Mouse (Mus musculus): ENCODE data around the gene Atad3a. TPM values are rescaled to one million over a fixed set of nuclear protein-coding genes. Genes with fewer than 3 reads are reported as not detected.

Atad3a gene
- polyA plus RNA-seq, 1 experiment from 2014 or later = 90.0 TPM

DNA sequence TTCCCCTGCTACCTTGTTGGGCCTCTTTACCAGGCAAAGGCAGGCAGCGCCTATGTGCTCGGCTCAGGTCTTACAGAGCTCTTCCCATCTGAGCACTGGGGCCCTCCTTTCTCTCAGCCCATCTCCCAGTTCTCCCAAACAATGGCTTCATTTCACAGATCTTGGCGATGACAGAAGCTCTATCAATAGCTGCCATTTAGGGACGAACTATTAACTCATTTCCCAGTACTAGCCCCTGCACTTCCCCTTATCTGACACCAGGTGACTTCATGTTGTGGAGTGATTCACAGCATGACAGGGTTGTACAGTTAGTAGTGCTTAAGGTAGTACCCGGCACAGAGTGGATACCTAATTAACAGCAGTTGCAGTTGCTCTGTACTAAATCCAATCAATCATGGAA is 24.9 kb upstream of the Atad3a start, which contains the start of gene Tmem88b:
TSS of gene Tmem88b (minus strand) at position 56 of the 400 bp plus-strand sequence.
- Histone ChIP-seq H3K4me3 (peak within 1 kb of the TSS; percentile 60), H3K4me2 (peak within 1 kb of the TSS; percentile 89), H3K36me3 (no peaks in the 10 kb centered on the region), H3K4me1 (peaks cover 9% of the 10 kb centered on the region), H3K27me3 (no peaks in the 10 kb centered on the region), H3K9me3 (no peaks in the 10 kb centered on the region), H3K27ac (no peak within 1 kb of the TSS), H3K9ac (0 out of 2 replicates have a peak within 1 kb of the TSS, but pooled peaks have one; percentile 66)
- ATAC-seq (ENCODE audit: borderline replicate concordance, extremely low read depth, low FRiP score, low TSS enrichment) = no peak
- 63% methylated on average over 5 of the region's 5 CpGs for WGBS

DNA sequence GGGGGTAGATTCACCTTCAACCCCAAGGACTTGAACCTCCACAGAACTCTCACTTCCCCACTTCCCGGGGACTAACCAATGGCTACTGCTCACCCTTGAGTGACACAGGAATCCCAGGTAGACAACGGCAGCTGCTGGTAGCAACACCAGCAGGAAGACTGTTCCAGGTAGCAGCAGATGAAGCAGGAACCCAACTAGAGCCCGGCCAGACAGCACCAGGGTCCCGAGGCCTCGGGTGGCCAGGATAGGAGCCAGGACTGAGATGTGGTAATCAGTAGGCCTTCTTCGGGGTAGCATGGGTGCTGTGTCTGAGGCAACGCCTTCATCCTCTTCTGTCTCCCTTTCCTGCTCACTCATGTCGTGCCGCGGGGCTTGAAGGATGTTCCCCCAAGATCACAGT is 24.4 kb upstream of the Atad3a start:
- no peak for ATAC-seq (ENCODE audit: borderline replicate concordance, extremely low read depth, low FRiP score, low TSS enrichment)
- 78% methylated on average over 10 of the region's 10 CpGs for WGBS
- Histone ChIP-seq H3K9ac (no peak overlapping the region), H3K4me2 (no peak overlapping the region), H3K4me1 (peaks cover 11% of the 10 kb centered on the region), H3K9me3 (no peaks in the 10 kb centered on the region), H3K36me3 (no peaks in the 10 kb centered on the region), H3K27me3 (no peaks in the 10 kb centered on the region), H3K27ac (no peak overlapping the region), H3K4me3 (no peak overlapping the region)

DNA sequence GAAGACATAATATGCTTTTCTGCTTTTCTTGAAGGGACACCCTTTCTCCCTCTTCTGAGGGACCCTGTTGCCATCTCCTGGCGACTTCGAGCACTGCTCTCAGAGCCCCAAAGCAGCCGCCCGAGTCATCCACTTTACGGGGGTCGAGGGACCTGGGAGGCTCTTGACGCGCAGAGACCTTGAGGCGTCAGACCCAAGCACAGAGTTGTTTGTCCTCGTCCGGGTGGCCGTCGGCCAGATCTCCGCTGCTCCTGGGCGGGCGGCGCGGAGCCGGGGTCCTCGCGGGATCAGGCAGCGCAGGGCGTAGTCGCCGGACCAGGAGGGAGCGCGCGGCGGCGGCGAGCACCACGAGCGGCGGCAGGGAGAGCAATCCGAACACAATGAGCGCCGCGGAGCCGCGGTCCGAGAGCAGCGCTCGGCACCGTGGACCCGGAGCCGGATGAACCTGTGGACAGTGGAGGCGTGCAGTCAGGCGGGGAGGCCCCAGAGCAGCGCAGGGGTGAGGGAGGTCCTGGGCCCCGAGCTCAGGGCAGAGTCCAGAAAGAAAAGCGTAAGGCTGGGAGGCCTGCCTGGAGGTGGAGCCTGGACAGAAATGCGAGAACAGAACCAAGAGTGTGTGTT is 23.3 kb upstream of the Atad3a start:
- no peaks in the 10 kb centered on the region for H3K36me3 ChIP-seq
- H3K27me3 ChIP-seq = no peaks in the 10 kb centered on the region
- peak overlapping the region; percentile 66 for H3K9ac ChIP-seq
- peaks cover 11% of the 10 kb centered on the region for H3K4me1 ChIP-seq
- H3K27ac ChIP-seq = peak overlapping the region; percentile 51
- H3K4me2 ChIP-seq = peak overlapping the region; percentile 89
- H3K9me3 ChIP-seq = no peaks in the 10 kb centered on the region
- H3K4me3 ChIP-seq = peak overlapping the region; percentile 60
- peak; percentile 87 for ATAC-seq (ENCODE audit: borderline replicate concordance, extremely low read depth, low FRiP score, low TSS enrichment)
- WGBS = under 1% methylated on average over 52 of the region's 52 CpGs

DNA sequence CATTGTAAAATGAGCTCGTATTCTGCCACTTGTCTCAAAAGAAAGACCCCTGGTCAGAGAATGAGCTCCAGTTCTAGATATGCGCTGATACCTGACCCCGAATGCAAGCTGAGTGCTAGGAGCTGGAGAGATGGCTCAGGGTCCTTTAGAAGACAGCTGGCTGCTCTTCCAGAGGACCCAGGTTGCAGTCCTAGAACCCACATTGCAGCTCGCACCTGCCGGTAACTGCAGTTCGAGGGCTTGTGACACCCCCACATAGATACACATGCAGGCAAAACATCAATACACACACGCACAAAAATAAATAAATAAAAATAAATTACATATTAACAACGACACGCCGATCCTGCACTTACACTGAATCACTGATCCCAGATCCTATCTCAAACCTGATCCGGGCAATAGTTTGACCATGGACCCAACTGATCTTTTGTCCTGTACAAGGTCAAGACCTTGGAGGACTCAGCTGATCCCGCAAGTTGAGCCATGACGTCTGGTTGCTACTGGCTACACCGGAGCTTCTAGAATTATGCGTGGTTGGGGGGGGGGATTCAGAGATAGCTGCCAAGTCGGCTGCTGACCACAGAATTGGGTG is 22.7 kb upstream of the Atad3a start:
- no peak overlapping the region; the same call in 1 of the 2 replicates for H3K9ac ChIP-seq
- ATAC-seq (ENCODE audit: borderline replicate concordance, extremely low read depth, low FRiP score, low TSS enrichment) = no peak

DNA sequence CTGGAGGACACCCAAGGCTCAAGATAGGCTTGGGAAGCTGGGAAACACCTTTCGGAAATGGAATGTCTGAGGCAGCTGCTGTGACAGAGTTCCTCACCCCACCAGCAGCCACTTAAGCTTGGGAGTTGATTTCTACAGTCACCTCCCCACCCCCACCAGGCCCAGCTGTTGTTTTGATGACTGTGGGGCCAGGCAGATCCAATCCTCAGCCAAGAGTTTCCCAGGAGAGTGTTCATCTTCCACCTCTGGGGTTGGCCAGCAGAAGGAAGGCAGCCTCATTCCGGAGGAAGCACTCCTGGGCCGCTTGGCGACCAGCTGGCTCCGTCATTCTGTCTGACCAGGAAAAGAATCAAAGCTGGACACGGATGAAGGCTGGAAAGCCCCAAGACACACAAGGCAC is 20.0 kb upstream of the Atad3a start:
- H3K36me3 ChIP-seq = no peaks in the 10 kb centered on the region
- WGBS = 15% methylated on average over 6 of the region's 6 CpGs
- ATAC-seq (ENCODE audit: borderline replicate concordance, extremely low read depth, low FRiP score, low TSS enrichment) = no peak
- no peaks in the 10 kb centered on the region for H3K27me3 ChIP-seq
- H3K4me3 ChIP-seq = no peak overlapping the region
- H3K9ac ChIP-seq = no peak overlapping the region
- H3K4me1 ChIP-seq = peaks cover 28% of the 10 kb centered on the region
- H3K4me2 ChIP-seq = no peak overlapping the region
- peak overlapping the region; percentile 16; the same call in 1 of the 2 replicates for H3K27ac ChIP-seq
- H3K9me3 ChIP-seq = no peaks in the 10 kb centered on the region

More for the DNA sequence above, 22.7 kb upstream of the Atad3a start:
- peak overlapping the region; percentile 60 for H3K4me3 ChIP-seq
- H3K4me2 ChIP-seq = peak overlapping the region; percentile 89
- no peaks in the 10 kb centered on the region for H3K27me3 ChIP-seq
- no peaks in the 10 kb centered on the region for H3K36me3 ChIP-seq
- no peaks in the 10 kb centered on the region for H3K9me3 ChIP-seq
- WGBS = 33% methylated on average over 16 of the region's 16 CpGs
- peak overlapping the region; percentile 51; the same call in 1 of the 2 replicates for H3K27ac ChIP-seq
- peaks cover 11% of the 10 kb centered on the region for H3K4me1 ChIP-seq

DNA sequence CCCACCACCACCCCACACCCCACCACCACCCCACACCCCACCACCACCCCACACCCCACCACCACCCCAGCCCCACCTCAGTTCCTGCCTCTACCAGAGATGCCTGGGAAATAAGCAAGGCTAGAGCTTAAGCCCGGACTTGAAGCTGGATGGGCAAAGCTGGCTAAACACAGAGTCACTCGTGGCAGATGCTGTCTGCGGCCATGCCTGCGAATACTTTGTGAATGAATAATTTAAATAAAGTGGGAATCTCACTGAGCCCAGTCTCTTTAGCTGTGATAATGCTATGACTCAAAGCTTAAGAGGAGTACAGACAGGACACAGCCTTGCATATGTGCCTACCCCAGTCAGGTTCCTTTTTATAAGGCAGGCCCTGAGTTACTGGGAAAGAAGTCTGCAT is 18.6 kb upstream of the Atad3a start:
- Histone ChIP-seq H3K27me3 (no peaks in the 10 kb centered on the region), H3K4me1 (peaks cover 40% of the 10 kb centered on the region), H3K4me3 (no peak overlapping the region), H3K27ac (no peak overlapping the region), H3K9ac (no peak overlapping the region), H3K9me3 (no peaks in the 10 kb centered on the region), H3K36me3 (no peaks in the 10 kb centered on the region), H3K4me2 (no peak overlapping the region)
- no peak for ATAC-seq (ENCODE audit: borderline replicate concordance, extremely low read depth, low FRiP score, low TSS enrichment)
- WGBS = 77% methylated on average over 4 of the region's 4 CpGs

DNA sequence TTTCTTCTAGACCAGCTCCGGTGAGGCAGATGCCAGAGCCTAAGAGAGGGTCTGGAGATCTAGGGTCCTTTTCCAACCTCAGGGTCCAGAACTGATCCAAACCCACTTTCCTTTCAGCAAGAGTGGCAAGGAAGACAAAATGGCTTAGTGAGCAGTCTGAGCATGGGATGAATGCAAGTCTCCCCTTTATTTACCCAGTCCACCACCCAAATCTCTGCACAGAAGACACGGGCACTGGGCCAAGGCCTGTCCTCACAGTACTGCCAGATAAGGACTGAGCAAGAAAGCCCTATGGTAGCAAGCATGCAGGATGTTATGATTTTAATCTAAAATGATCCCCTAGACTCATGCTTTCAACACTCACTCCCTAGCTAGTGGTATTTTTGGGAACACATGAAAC is 16.9 kb upstream of the Atad3a start:
- Histone ChIP-seq H3K4me3 (no peak overlapping the region), H3K4me2 (no peak overlapping the region), H3K27ac (0 out of 2 replicates have a peak overlapping the region, but pooled peaks have one; percentile 20), H3K4me1 (peaks cover 48% of the 10 kb centered on the region), H3K9ac (no peak overlapping the region), H3K27me3 (peaks cover 16% of the 10 kb centered on the region), H3K36me3 (no peaks in the 10 kb centered on the region), H3K9me3 (no peaks in the 10 kb centered on the region)
- no peak for ATAC-seq (ENCODE audit: borderline replicate concordance, extremely low read depth, low FRiP score, low TSS enrichment)
- 57% methylated on average over 2 of the region's 2 CpGs for WGBS

DNA sequence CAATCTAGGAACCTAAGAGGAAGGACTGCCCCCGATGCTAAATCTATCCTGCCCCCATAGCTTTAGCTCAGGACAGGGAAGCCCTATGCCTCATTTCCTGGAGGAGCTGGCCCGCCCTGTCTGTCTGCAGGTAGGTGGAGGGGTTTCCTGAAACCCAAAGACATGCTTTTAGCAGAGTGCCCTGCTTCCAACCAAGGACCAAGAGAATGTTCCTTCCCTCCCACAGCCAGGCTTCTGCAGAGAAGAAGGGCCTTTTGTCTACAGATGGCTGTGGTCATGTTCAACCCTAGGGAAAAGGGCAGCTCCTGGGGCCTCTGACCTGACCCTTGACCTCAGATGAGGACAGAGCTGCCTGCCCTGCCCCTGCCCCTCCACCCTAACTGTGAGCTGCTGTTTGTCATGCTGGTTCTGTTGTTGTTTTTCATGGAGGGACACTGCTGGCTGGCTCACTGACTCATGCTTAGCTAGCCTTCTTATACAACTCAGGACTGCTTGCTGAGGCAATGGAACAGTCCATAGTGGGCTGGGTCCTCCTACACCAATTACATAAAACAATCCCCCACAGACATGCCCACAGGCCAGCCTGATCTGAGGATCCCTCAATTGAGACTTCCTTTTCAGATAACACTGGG is 15.9 kb upstream of the Atad3a start:
- 55% methylated on average over 2 of the region's 2 CpGs for WGBS
- H3K27me3 ChIP-seq = peaks cover 24% of the 10 kb centered on the region
- no peak for ATAC-seq (ENCODE audit: borderline replicate concordance, extremely low read depth, low FRiP score, low TSS enrichment)
- no peak overlapping the region for H3K9ac ChIP-seq
- no peak overlapping the region for H3K4me2 ChIP-seq
- H3K4me3 ChIP-seq = no peak overlapping the region
- no peaks in the 10 kb centered on the region for H3K36me3 ChIP-seq
- H3K4me1 ChIP-seq = peaks cover 48% of the 10 kb centered on the region
- no peaks in the 10 kb centered on the region for H3K9me3 ChIP-seq
- H3K27ac ChIP-seq = 0 out of 2 replicates have a peak overlapping the region, but pooled peaks have one; percentile 8

DNA sequence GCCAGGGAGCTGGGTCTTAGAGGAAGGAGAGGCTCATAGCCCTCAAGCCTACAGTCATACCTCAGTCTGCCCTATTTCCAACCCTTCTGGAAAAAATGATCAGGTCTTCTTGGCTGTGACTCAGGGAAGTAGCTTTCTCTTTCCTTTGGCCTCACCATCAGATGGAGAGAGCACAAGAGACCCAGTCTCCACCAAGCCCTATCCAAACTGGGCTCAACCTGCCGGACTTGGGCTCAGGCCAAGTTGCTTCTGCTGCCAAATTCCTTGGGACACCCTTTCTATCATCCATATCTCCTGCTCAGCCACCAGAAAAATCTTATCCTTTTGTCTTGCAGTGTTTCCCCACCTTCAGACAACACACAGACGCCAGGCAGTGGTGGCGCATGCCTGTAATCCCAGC is 15.0 kb upstream of the Atad3a start:
- peaks cover 44% of the 10 kb centered on the region for H3K4me1 ChIP-seq
- H3K4me3 ChIP-seq = no peak overlapping the region
- WGBS = 55% methylated on average over 3 of the region's 3 CpGs
- H3K36me3 ChIP-seq = no peaks in the 10 kb centered on the region
- no peak overlapping the region for H3K9ac ChIP-seq
- peak overlapping the region; percentile 39 for H3K27ac ChIP-seq
- H3K9me3 ChIP-seq = no peaks in the 10 kb centered on the region
- no peak for ATAC-seq (ENCODE audit: borderline replicate concordance, extremely low read depth, low FRiP score, low TSS enrichment)
- H3K4me2 ChIP-seq = no peak overlapping the region
- H3K27me3 ChIP-seq = peaks cover 33% of the 10 kb centered on the region

DNA sequence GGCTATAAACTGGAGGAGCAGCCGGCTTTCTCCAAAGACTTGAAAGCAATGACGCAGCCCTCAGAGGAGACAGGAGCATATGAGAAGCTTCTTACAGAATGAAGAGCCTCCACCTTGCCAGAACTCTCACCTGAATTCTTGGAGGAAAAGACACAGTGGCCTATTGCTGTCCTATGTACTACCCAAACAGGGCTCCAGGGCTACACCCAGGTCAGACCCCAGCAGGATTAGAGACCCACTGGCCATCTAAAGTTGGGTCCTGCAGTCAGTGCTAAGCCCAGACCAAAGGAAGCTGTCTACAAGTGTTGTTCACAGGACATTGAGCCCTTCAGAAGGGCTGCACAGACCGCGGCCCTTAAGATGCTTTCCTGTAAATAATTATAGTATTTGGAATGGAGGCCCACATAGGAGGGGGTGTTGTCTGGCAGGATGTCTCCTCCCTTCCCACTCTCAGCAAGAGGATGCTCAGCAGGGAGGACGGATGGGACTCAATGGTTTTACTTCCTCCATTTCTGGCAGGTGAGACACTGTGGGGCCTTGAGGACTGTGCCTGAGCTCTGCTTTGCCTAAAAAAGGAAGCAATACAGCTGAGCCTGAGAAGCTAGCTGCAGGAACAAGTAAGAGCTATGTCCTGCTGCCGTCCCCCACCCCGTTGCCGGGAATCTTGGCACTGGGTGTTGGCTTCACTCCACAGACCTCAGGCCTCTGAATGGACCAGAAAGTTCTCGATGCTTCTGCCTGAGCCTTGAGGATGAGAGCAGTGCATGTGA is 14.3 kb upstream of the Atad3a start:
- ATAC-seq (ENCODE audit: borderline replicate concordance, extremely low read depth, low FRiP score, low TSS enrichment) = 0 out of 2 replicates have a peak, but pooled peaks have one; percentile 13
- H3K9me3 ChIP-seq = no peaks in the 10 kb centered on the region
- H3K27ac ChIP-seq = peak overlapping the region; percentile 39
- H3K4me3 ChIP-seq = peak overlapping the region; percentile 1; the same call in 1 of the 2 replicates
- 32% methylated on average over 9 of the region's 9 CpGs for WGBS
- peak overlapping the region; percentile 76 for H3K4me2 ChIP-seq
- no peaks in the 10 kb centered on the region for H3K36me3 ChIP-seq
- H3K27me3 ChIP-seq = peaks cover 34% of the 10 kb centered on the region
- H3K9ac ChIP-seq = no peak overlapping the region
- peaks cover 48% of the 10 kb centered on the region for H3K4me1 ChIP-seq

DNA sequence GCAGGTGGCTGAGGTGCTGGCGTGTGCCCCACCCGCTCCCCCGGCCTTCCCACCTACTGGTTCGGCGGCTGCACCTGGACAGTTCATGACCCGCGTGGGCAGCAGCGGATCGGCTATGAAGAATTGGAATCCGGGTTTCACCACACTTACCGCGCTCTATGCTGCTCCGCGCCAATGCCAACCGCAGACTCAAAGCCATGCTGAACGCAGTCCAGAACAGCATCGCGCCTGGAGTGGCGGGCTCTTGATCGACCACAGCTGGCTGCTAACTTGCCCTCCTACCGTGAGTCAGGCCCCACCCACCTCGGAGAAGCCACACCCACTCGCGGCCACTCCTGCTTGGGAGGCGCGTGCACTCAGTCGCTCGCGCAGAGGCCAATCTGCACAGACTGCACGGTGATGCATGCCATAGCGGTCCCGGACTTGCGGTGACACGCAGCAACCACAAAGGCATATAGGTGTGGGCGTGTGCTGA is 13.4 kb upstream of the Atad3a start, which contains the start of gene Vwa1:
TSS of gene Vwa1 (minus strand) at position 419 of the 475 bp plus-strand sequence.
- peak; percentile 71 for ATAC-seq (ENCODE audit: borderline replicate concordance, extremely low read depth, low FRiP score, low TSS enrichment)
- no peaks in the 10 kb centered on the region for H3K36me3 ChIP-seq
- peak within 1 kb of the TSS; percentile 37 for H3K4me3 ChIP-seq
- peak within 1 kb of the TSS; percentile 39 for H3K27ac ChIP-seq
- H3K4me1 ChIP-seq = peaks cover 52% of the 10 kb centered on the region
- under 1% methylated on average over 35 of the region's 35 CpGs for WGBS
- H3K27me3 ChIP-seq = peaks cover 34% of the 10 kb centered on the region
- peak within 1 kb of the TSS; percentile 31 for H3K9ac ChIP-seq
- no peaks in the 10 kb centered on the region for H3K9me3 ChIP-seq
- H3K4me2 ChIP-seq = peak within 1 kb of the TSS; percentile 76
